Mouse (Mus musculus): ENCODE measurements around the gene Zfp687. TPM values are rescaled to one million over a fixed set of nuclear protein-coding genes. Genes with fewer than 3 reads are reported as not detected.

The Zfp687 gene
- total RNA-seq (2023), result 10 to 100 TPM; 52.6 to 67.5 TPM

GRCm38 (mm10) chr3:95015337-95015872 lies at the start of gene Zfp687:
TSS of gene Zfp687 (minus strand) at chr3:95015448.

GRCm38 (mm10) chr3:95042166-95042837 lies 27.1 kb upstream of the Zfp687 start, which contains the start of gene Psmd4:
TSS of gene Psmd4 (minus strand) at chr3:95042614.

GRCm38 (mm10) chr3:94974528-94975422 lies 40.5 kb downstream of the Zfp687 start, which contains the start of gene Pi4kb:
TSS of gene Pi4kb (plus strand) at chr3:94974731.

Other genes with a start within 250 kb of the Zfp687 start
- gene Cgn, start 229.0 kb downstream of the Zfp687 start, total RNA-seq (2023), result under 1 TPM; 0.64 to 0.95 TPM
- gene Pogz, start 177.9 kb downstream of the Zfp687 start, total RNA-seq (2023), result 10 to 100 TPM; 78.1 to 89.3 TPM
- gene Psmb4, start 128.5 kb downstream of the Zfp687 start, total RNA-seq (2023), result 100 to 1,000 TPM; 239 to 265 TPM
- 1 to 10 TPM; 2.1 to 3.2 TPM for gene Selenbp1, start 82.4 kb downstream of the Zfp687 start, total RNA-seq (2023)
- 10 to 100 TPM; 38.4 to 42.1 TPM for gene Rfx5, start 61.4 kb downstream of the Zfp687 start, total RNA-seq (2023)
- 10 to 100 TPM; 46.3 to 60.2 TPM for gene Pi4kb, start 40.7 kb downstream of the Zfp687 start, total RNA-seq (2023)
- gene Psmd4, start 27.2 kb upstream of the Zfp687 start, total RNA-seq (2023), result 100 to 1,000 TPM; 129 to 138 TPM
- gene Pip5k1a, start 91.5 kb upstream of the Zfp687 start, total RNA-seq (2023), result 10 to 100 TPM; 50.7 to 51.1 TPM
- gene Vps72, start 95.6 kb upstream of the Zfp687 start, total RNA-seq (2023), result 10 to 100 TPM; 52.0 to 60.6 TPM
- 1 to 10 TPM; 1.8 to 2.5 TPM for gene Tmod4, start 109.0 kb upstream of the Zfp687 start, total RNA-seq (2023)
- 10 to 100 TPM; 73.5 to 75.0 TPM for gene Scnm1, start 118.6 kb upstream of the Zfp687 start, total RNA-seq (2023)
- gene Lysmd1, start 118.6 kb upstream of the Zfp687 start, total RNA-seq (2023), result 1 to 10 TPM; 4.9 to 6.6 TPM
- gene Tnfaip8l2, start 126.9 kb upstream of the Zfp687 start, total RNA-seq (2023), result 10 to 100 TPM; 72.2 to 80.0 TPM
- 1 to 10 TPM; 3.1 to 5.3 TPM for gene Sema6c, start 145.0 kb upstream of the Zfp687 start, total RNA-seq (2023)
- gene Gabpb2, start 202.5 kb upstream of the Zfp687 start, total RNA-seq (2023), result 10 to 100 TPM; 73.2 to 77.2 TPM
- gene Cdc42se1, start 213.3 kb upstream of the Zfp687 start, total RNA-seq (2023), result 100 to 1,000 TPM; 269 to 294 TPM
- gene Mllt11, start 216.7 kb upstream of the Zfp687 start, total RNA-seq (2023), result 1 to 10 TPM; 9.8 TPM
- not detected for gene Gm128, start 226.2 kb upstream of the Zfp687 start, total RNA-seq (2023)
- gene Bnipl, start 235.7 kb upstream of the Zfp687 start, total RNA-seq (2023), result 1 to 10 TPM in 1 of 2 experiments, not detected in 1; 1.0 TPM